Mouse (Mus musculus): ENCODE measurements around the gene Sf1.

GRCm38 (mm10) chr19:6416124-6416770 lies 52.8 kb downstream of the Sf1 start:
- TF ChIP-seq CTCF (IDR thresholded peaks at IDR 0.05; ENCODE audit: borderline replicate concordance, control insufficient read depth, extremely low read depth, insufficient read depth, low read length, poor library complexity) = no peak
- TF ChIP-seq POLR2A (IDR thresholded peaks at IDR 0.05; ENCODE audit: control insufficient read depth, extremely low read depth, insufficient read depth, low read length, poor library complexity) = no peak

Measured in thymus, adult 2 months (tissue).